Mouse (Mus musculus) embryonic fibroblast, embryonic 13.5 days (primary cell): ENCODE measurements around the gene Taar7b.

Experiments
- CTCF ChIP-seq: IDR thresholded peaks from 2 replicates; pipeline ENCODE4 v1.5.1; 2011; ENCODE audit warnings: mild to moderate bottlenecking, control low read depth, low read length, moderate library complexity, borderline replicate concordance; ENCODE audit not compliant: insufficient read depth
- POLR2A ChIP-seq: IDR thresholded peaks from 2 replicates; pipeline ENCODE4 v1.6.1; 2011; ENCODE audit warnings: low read depth, mild to moderate bottlenecking, control low read depth, low read length, moderate library complexity

- TF ChIP-seq CTCF (no peak), POLR2A (no peak)
These were observed 48.0 kb upstream of the Taar7b start for GRCm38 (mm10) chr10:23951714-23952113.
